Mouse (Mus musculus): ENCODE results near the gene Gfral. TPM values are rescaled to one million over a fixed set of nuclear protein-coding genes. Genes with fewer than 3 reads are reported as not detected.
"Not testable (repeated sequence)": the region's sequence is repeated elsewhere in the genome, so short reads cannot be mapped to it uniquely, and the experiment has no call there.

Gfral gene
- polyA plus RNA-seq, 3 experiments from 2014 or later: not detected

DNA sequence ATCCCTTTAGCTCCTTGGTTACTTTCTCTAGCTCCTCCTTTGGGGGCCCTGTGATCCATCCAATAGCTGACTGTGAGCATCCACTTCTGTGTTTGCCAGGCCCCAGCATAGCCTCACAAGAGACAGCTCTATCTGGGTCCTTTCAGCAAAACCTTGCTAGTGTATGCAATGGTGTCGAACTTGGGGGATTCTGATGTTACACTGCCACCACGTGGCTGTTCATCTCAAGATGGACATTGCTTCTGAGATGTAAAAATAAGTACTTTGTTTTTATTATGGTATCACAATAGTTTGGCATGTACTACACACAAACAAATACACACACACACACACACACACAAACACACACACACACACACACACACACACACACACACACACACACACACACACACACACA lies 90.6 kb downstream of the Gfral start:
- not testable (repeated sequence) for ATAC-seq

Other genes starting within 250 kb of the Gfral start
- not detected for gene Hmgcll1, start 198.8 kb downstream of the Gfral start, polyA plus RNA-seq (2017; shearing (Covaris generic))
- not detected for gene Hcrtr2, start 110.2 kb upstream of the Gfral start, polyA plus RNA-seq (2017; shearing (Covaris generic))